Mouse (Mus musculus): ENCODE results near the gene Itih2. TPM values are rescaled to one million over a fixed set of nuclear protein-coding genes. Genes with fewer than 3 reads are reported as not detected.
A peak's percentile ranks its signal among the peaks of the same experiment; 100 is the strongest.

Itih2 gene
- total and polyA plus RNA-seq, 2 experiments, result 409 to 677 TPM

DNA sequence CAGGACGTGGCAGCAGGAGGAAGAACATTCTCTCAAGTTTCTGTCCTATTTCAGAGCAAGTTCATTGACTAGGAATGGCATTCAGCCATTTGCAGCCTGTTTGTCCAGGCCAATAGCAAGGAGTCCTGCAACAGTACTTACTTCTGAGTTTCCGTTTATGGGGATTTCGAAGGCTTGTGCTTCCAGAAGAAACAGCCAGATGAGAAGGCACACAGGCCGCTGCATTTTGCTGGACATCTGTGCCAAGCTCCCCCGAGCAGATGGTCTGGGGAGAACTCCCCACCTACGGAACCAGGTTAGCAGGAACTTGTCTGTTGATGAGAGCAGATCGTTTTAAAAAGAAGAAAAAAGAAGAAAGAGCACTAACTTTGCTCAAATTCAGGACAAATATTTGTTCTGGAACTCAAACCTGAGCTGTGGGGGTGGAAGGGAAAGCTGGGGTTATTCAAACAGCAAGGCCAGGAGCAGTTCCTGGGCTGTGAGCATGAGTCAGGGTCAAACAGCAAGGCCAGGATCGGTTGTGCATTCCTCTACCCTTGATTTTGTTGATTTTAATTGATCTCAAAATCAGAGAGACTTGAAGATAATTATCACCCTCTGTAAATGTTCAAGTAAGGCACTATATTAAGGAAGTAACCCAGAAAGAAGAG is 730 bp downstream of the Itih2 start:
- H3K4me3 ChIP-seq (ENCODE audit: insufficient read depth, low read depth, low read length), result peak overlapping the region; percentile 59
- 12% methylated on average over 8 of the region's 8 CpGs for WGBS
- DNase-seq (ENCODE audit: extremely low read depth, low read depth, low spot score), result peak; percentile 97

DNA sequence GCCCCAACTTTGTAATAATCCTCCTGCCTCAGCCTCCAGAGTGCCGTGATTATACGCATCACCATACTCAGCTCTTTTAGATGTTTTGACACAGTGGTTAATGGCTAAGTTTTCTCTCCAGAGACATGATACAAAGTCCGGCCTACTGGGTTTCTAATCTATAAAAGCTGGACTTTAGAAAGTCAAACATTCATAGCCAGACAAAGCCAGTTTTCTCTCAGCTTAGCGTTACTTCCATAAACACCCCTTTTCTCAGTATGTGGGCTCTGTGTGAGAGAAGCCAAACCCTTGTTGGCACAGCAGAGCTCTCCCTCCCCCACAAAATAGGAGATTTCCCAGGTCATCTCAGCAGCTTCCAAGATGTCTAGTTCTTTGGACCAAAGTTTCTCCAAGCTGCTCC is 2.6 kb downstream of the Itih2 start:
- Histone ChIP-seq H3K36me3 (ENCODE audit: control insufficient read depth, insufficient read depth, low read length) (peaks cover 23% of the 10 kb centered on the region), H3K9ac (ENCODE audit: low read depth, low read length) (peak overlapping the region; percentile 89), H3K27ac (replicated peaks; ENCODE audit: insufficient read depth, low read depth, low read length) (peak overlapping the region; percentile 98), H3K27me3 (ENCODE audit: control insufficient read depth, insufficient read depth, low read length) (no peaks in the 10 kb centered on the region), H3K4me3 (ENCODE audit: insufficient read depth, low read depth, low read length) (peak overlapping the region; percentile 62), H3K4me1 (ENCODE audit: control insufficient read depth, insufficient read depth, low read length) (peaks cover 29% of the 10 kb centered on the region), H3K79me2 (ENCODE audit: control insufficient read depth, insufficient read depth, low read length) (0 out of 2 replicates have a peak, but pooled peaks cover 3% of the 10 kb centered on the region)
- DNase-seq (ENCODE audit: extremely low read depth, low read depth, low spot score), result peak; percentile 99
- WGBS, result 22% methylated on average over 4 of the region's 4 CpGs
- TF ChIP-seq POLR2A (IDR thresholded peaks at IDR 0.05; ENCODE audit: extremely low read depth, insufficient read depth, low read length), result no peak
- no peak for TF ChIP-seq CTCF (IDR thresholded peaks at IDR 0.05; ENCODE audit: low read depth, low read length)

More for the DNA sequence above, 730 bp downstream of the Itih2 start:
- no peaks in the 10 kb centered on the region for H3K27me3 ChIP-seq (ENCODE audit: control insufficient read depth, insufficient read depth, low read length)
- no peak for TF ChIP-seq POLR2A (IDR thresholded peaks at IDR 0.05; ENCODE audit: extremely low read depth, insufficient read depth, low read length)
- no peak for TF ChIP-seq CTCF (IDR thresholded peaks at IDR 0.05; ENCODE audit: low read depth, low read length)
- H3K36me3 ChIP-seq (ENCODE audit: control insufficient read depth, insufficient read depth, low read length), result peaks cover 9% of the 10 kb centered on the region
- peak overlapping the region; percentile 62 for H3K9ac ChIP-seq (ENCODE audit: low read depth, low read length)
- H3K79me2 ChIP-seq (ENCODE audit: control insufficient read depth, insufficient read depth, low read length), result 0 out of 2 replicates have a peak, but pooled peaks cover 3% of the 10 kb centered on the region
- H3K4me1 ChIP-seq (ENCODE audit: control insufficient read depth, insufficient read depth, low read length), result peaks cover 27% of the 10 kb centered on the region
- H3K27ac ChIP-seq (replicated peaks; ENCODE audit: insufficient read depth, low read depth, low read length), result peak overlapping the region; percentile 92

DNA sequence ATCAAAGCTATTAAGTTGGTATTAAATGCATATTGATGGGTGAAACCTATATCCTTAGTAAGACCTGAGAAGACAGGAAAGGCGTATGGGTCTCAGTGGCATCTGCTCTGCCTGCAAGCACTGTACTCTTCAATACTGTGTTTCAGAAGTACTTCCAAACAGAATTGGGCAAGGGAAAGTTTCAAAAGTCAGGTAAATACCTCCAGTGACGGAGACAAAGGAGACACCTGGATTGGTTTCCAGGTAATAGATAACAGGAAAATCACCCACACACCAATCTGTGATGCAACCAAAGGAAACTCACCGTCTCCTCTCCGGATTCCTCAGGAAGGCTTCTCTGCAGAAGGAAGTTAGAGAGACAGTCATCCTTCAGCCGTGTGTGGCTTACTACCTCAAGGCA is 3.7 kb downstream of the Itih2 start:
- H3K27ac ChIP-seq (replicated peaks; ENCODE audit: insufficient read depth, low read depth, low read length), result peak overlapping the region; percentile 98
- peaks cover 31% of the 10 kb centered on the region for H3K36me3 ChIP-seq (ENCODE audit: control insufficient read depth, insufficient read depth, low read length)
- H3K27me3 ChIP-seq (ENCODE audit: control insufficient read depth, insufficient read depth, low read length), result no peaks in the 10 kb centered on the region
- peak overlapping the region; percentile 52; the same call in 1 of the 2 replicates for H3K4me3 ChIP-seq (ENCODE audit: insufficient read depth, low read depth, low read length)
- peaks cover 29% of the 10 kb centered on the region for H3K4me1 ChIP-seq (ENCODE audit: control insufficient read depth, insufficient read depth, low read length)
- WGBS, result 18% methylated on average over 5 of the region's 5 CpGs
- H3K9ac ChIP-seq (ENCODE audit: low read depth, low read length), result peak overlapping the region; percentile 89
- TF ChIP-seq POLR2A (IDR thresholded peaks at IDR 0.05; ENCODE audit: extremely low read depth, insufficient read depth, low read length), result no peak
- no peak for TF ChIP-seq CTCF (IDR thresholded peaks at IDR 0.05; ENCODE audit: low read depth, low read length)
- H3K79me2 ChIP-seq (ENCODE audit: control insufficient read depth, insufficient read depth, low read length), result 0 out of 2 replicates have a peak, but pooled peaks cover 3% of the 10 kb centered on the region
- peak; percentile 96 for DNase-seq (ENCODE audit: extremely low read depth, low read depth, low spot score)

DNA sequence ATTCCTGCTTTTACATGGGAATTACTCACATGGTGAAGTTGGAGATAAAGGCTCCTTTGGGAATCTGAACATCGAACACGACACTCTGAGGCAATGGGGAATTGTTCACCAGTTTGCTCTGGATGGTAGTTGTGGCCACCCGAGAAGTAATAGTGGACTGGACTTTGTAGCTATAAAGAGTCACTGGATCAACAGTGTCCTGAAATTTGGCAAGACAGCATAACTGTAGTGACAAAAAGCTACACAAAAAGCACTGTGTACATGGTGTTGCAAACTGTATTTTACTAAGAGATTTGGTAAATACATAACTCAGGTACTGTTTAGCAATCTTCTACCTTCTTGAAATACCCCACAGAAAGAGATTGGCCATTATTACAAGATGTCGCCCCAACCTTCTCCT is 5.1 kb downstream of the Itih2 start:
- TF ChIP-seq POLR2A (IDR thresholded peaks at IDR 0.05; ENCODE audit: extremely low read depth, insufficient read depth, low read length) (no peak), CTCF (IDR thresholded peaks at IDR 0.05; ENCODE audit: low read depth, low read length) (no peak)
- H3K4me3 ChIP-seq (ENCODE audit: insufficient read depth, low read depth, low read length), result peak overlapping the region; percentile 58
- H3K27me3 ChIP-seq (ENCODE audit: control insufficient read depth, insufficient read depth, low read length), result no peaks in the 10 kb centered on the region
- H3K79me2 ChIP-seq (ENCODE audit: control insufficient read depth, insufficient read depth, low read length), result peaks cover 3% of the 10 kb centered on the region; the same call in 1 of the 2 replicates
- peak; percentile 99 for DNase-seq (ENCODE audit: extremely low read depth, low read depth, low spot score)
- H3K9ac ChIP-seq (ENCODE audit: low read depth, low read length), result peak overlapping the region; percentile 90
- peak overlapping the region; percentile 100 for H3K27ac ChIP-seq (replicated peaks; ENCODE audit: insufficient read depth, low read depth, low read length)
- 34% methylated on average over 4 of the region's 4 CpGs for WGBS
- H3K36me3 ChIP-seq (ENCODE audit: control insufficient read depth, insufficient read depth, low read length), result peaks cover 40% of the 10 kb centered on the region
- peaks cover 21% of the 10 kb centered on the region for H3K4me1 ChIP-seq (ENCODE audit: control insufficient read depth, insufficient read depth, low read length)

DNA sequence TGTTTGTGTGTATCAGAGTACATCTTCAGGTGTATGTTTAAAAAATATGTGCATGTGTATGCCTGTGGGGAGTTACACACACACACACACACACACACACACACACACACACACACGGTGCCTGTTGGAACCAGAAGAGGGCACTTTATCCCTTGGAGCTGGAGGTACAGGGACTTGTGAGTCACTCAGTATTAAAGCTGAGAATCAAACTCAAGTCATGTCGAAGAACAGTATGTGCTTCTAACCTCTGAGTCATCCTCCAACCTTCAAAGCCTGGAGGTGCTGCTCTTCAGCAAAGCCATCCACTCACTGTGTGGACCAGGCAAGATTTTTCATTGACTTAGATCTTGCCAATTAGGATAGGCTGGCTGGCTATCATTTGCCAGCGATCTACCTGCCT is 9.4 kb downstream of the Itih2 start:
- Histone ChIP-seq H3K27ac (replicated peaks; ENCODE audit: insufficient read depth, low read depth, low read length) (no peak overlapping the region), H3K27me3 (ENCODE audit: control insufficient read depth, insufficient read depth, low read length) (no peaks in the 10 kb centered on the region), H3K36me3 (ENCODE audit: control insufficient read depth, insufficient read depth, low read length) (peaks cover 76% of the 10 kb centered on the region), H3K4me1 (ENCODE audit: control insufficient read depth, insufficient read depth, low read length) (peaks cover 12% of the 10 kb centered on the region), H3K79me2 (ENCODE audit: control insufficient read depth, insufficient read depth, low read length) (peaks cover 3% of the 10 kb centered on the region; the same call in 1 of the 2 replicates), H3K4me3 (ENCODE audit: insufficient read depth, low read depth, low read length) (no peak overlapping the region), H3K9ac (ENCODE audit: low read depth, low read length) (no peak overlapping the region)
- WGBS, result 31% methylated on average over 3 of the region's 3 CpGs
- no peak for DNase-seq (ENCODE audit: extremely low read depth, low read depth, low spot score)
- TF ChIP-seq POLR2A (IDR thresholded peaks at IDR 0.05; ENCODE audit: extremely low read depth, insufficient read depth, low read length) (no peak), CTCF (IDR thresholded peaks at IDR 0.05; ENCODE audit: low read depth, low read length) (no peak)

DNA sequence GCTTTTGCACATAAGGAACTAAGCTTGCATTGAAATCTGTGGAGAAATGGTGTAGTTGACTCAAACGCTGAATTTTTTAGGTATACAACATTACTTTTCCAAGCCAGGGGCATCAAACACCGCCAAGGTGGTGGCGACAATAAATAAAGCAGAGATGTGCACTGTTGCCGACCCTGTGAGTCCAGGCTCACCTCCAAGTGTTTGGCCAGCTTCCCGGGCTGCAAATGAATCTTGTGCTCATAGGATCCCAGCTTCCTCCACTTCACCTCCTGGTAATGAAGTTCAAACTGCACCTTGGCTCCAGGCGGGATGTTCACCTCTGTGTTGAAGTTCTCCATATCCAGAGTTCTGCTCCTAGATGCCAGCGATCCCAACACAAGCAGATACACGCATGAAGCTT is 11.9 kb downstream of the Itih2 start:
- H3K36me3 ChIP-seq (ENCODE audit: control insufficient read depth, insufficient read depth, low read length), result peaks cover 87% of the 10 kb centered on the region
- DNase-seq (ENCODE audit: extremely low read depth, low read depth, low spot score), result no peak
- TF ChIP-seq POLR2A (IDR thresholded peaks at IDR 0.05; ENCODE audit: extremely low read depth, insufficient read depth, low read length) (no peak), CTCF (IDR thresholded peaks at IDR 0.05; ENCODE audit: low read depth, low read length) (no peak)
- H3K27me3 ChIP-seq (ENCODE audit: control insufficient read depth, insufficient read depth, low read length), result no peaks in the 10 kb centered on the region
- H3K79me2 ChIP-seq (ENCODE audit: control insufficient read depth, insufficient read depth, low read length), result peaks cover 3% of the 10 kb centered on the region
- peaks cover 2% of the 10 kb centered on the region; the same call in 1 of the 2 replicates for H3K4me1 ChIP-seq (ENCODE audit: control insufficient read depth, insufficient read depth, low read length)
- H3K9ac ChIP-seq (ENCODE audit: low read depth, low read length), result no peak overlapping the region
- 45% methylated on average over 8 of the region's 8 CpGs for WGBS
- no peak overlapping the region for H3K27ac ChIP-seq (replicated peaks; ENCODE audit: insufficient read depth, low read depth, low read length)
- H3K4me3 ChIP-seq (ENCODE audit: insufficient read depth, low read depth, low read length), result no peak overlapping the region
